Mouse (Mus musculus) heart, adult 8-10 months (tissue): ENCODE results near the gene Piwil1. TPM values are rescaled to one million over a fixed set of nuclear protein-coding genes. Genes with fewer than 3 reads are reported as not detected.

Experiments
- DNase-seq: peaks from one replicate; pipeline ENCODE4 v3.0.0; 2022; ENCODE audit warnings: low spot score
- total RNA-seq, 4 experiments: library from RNA; stranded (reverse); gene quantifications; 2 replicates each; pipeline ENCODE4 v1.2.4; 2022

Gene Piwil1
- not detected for total RNA-seq

DNA sequence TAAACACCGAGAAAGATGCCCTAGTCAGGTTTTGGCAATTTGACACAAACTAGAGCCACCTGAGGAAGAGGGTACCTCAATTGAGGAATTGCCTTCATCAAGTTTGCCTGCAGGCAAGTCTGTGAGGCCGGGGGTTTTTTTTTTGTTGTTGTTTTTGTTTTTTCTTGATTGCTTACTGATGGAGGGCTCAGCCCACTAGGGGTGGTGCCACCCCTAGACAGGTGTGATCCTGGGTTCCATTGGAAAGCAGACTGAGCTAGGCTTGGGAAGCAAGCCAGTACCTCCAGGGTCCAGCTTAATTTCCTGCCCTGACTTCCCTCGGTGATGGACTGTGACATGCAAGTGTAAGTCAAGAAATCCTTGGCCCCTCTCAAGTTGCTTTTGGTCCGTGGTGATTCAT lies at the start of gene Piwil1:
TSS of gene Piwil1 (plus strand) at position 301 of the 400 bp plus-strand sequence.
- DNase-seq, result no peak

DNA sequence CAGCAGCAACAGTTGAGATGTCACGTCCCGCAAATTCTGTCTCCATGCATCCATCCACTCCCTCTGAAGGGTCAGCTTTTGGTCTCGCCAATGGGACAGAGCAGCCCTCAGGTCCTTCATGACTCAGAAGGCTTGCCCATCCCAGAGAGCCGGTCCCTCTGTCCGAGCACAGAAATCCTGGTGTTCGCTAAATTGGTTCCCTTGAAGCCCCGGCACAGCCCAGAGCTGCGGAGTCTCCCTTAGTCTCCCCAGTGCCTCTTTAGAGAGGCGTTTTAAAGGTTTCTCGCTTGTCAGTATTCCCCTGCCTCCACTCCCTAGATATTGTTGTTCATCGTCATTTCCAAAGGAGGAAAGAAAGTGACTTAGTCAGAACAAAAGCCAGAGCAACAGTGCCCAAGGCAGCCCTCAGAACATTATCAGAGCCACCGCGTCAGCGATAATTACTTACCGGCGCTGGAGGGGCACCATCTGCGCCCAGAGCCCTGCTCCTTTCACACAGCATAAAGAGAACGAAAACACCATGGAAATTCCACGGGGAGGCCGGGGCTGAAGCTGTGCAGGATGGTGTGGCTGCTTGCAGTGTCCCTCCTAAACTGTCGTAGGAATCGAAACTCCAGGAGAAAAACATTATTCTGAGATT lies 45.7 kb upstream of the Piwil1 start:
- DNase-seq, result no peak

- DNase-seq, result no peak
Measured at GRCm38 (mm10) chr5:128660101-128660500, 42.2 kb upstream of the Piwil1 start.

- no peak for DNase-seq
Measured at GRCm38 (mm10) chr5:128662881-128663280, 39.4 kb upstream of the Piwil1 start.

GRCm38 (mm10) chr5:128663976-128664375 lies 38.3 kb upstream of the Piwil1 start:
- DNase-seq, result no peak

GRCm38 (mm10) chr5:128665045-128665444 lies 37.3 kb upstream of the Piwil1 start:
- no peak for DNase-seq

DNA sequence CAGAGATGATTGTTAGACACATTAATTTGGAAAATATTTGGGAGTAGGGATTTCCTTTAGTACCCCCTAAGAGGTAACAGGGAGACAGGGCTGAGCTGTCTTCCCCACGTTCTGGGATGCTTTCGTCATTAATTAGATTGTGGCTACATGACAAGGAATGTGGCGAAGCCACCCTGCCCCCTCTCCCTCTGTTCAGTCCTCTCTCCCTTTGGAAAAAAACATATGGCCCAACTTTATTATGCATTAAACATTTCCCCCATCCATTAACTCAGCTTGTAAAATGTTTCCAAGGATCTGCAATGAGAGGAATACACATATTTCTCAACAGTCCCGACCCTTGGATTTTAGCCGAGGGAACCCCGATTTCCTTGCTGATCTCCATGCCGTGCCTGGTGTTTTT lies 35.0 kb upstream of the Piwil1 start:
- DNase-seq, result no peak

GRCm38 (mm10) chr5:128674124-128674523 lies 28.2 kb upstream of the Piwil1 start:
- DNase-seq, result no peak

DNA sequence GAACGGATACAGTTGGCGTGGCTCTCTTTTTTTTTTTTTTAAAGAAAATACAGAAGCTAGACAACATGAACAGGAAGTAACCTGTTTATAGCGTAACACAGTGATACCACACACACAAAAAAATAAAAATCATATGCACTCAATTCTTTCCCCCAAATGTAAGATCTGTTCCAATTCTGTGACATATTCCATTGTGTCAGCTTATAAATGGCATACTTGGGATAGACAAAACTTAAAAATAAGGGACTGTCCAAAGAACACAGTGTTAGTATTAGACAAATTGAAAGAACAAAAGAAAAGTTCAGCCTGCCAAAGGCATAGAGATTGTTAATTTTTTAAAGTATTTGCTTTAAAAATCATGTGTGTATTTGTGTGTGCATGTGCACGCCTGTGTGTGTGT lies 25.0 kb upstream of the Piwil1 start:
- DNase-seq, result no peak

GRCm38 (mm10) chr5:128677861-128678260 lies 24.5 kb upstream of the Piwil1 start:
- DNase-seq, result no peak

- DNase-seq, result no peak
Measured at GRCm38 (mm10) chr5:128681456-128681855, 20.9 kb upstream of the Piwil1 start.

DNA sequence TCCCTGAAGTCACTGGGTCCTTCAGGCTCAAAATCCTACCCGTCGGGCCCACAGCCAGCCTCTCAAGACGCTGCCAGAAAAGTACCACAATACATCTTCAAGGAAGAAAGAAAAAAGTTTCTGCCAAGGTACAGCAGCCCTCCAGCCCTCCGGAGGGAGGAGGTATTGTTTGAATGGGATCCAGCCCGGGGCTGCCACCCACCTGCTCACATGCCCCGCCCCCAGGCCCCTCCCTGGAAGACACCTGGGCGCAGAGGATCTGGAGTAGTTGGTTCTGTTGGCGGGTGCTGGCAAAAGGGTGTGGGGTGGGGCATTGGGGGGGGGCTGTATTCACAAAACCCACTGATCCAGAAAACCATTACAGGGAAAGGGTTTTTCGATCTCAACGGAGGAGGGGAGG lies 18.1 kb upstream of the Piwil1 start:
- DNase-seq, result no peak

- DNase-seq, result no peak
Measured at GRCm38 (mm10) chr5:128684621-128685020, 17.7 kb upstream of the Piwil1 start.

GRCm38 (mm10) chr5:128687139-128687538 lies 15.2 kb upstream of the Piwil1 start:
- DNase-seq, result no peak

GRCm38 (mm10) chr5:128694107-128694506 lies 8.2 kb upstream of the Piwil1 start:
- DNase-seq, result no peak

- DNase-seq, result no peak
Measured at GRCm38 (mm10) chr5:128694611-128695325, 7.6 kb upstream of the Piwil1 start.

GRCm38 (mm10) chr5:128696824-128697223 lies 5.5 kb upstream of the Piwil1 start:
- no peak for DNase-seq

DNA sequence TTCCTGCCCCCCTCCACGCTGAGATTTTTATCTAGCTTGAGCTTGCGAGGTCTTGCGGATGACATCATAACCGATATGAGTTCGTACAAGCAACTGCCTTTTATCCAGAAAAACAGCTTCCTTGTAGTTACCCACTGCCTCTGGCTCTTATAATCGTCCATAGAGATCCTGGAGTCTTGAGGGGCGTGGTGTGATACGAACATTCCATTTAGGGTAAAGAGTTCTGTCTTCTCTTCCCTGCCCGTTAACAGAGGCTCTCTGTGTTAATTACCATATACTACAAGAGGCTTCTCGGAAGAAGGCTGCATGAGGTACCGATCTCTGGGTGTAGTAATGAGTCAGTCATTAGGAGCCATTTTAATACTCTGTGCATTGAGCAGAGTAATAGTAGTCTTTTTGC lies 1.6 kb upstream of the Piwil1 start:
- no peak for DNase-seq

- no peak for DNase-seq
Measured at GRCm38 (mm10) chr5:128703688-128704087, 1.4 kb downstream of the Piwil1 start.

GRCm38 (mm10) chr5:128704134-128704904 lies 2.0 kb downstream of the Piwil1 start:
- DNase-seq, result no peak

DNA sequence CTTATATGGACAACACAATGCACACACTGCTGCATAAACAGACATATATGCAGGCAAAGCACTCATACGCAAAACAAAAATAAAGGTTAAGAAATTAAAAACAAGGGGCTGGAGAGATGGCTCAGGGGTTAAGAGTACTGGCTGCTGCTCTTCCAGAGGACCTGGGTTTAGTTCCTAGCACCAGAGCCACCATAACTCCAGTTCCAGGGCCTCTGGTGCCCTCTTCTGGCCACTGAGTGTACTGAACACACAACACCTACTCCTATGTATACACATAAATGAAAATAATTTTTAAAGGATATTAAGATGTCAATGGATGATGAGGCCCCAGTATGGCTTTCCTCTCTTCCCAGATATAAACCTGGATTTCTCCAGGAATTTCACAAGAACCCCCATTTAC lies 4.1 kb downstream of the Piwil1 start:
- DNase-seq, result no peak

DNA sequence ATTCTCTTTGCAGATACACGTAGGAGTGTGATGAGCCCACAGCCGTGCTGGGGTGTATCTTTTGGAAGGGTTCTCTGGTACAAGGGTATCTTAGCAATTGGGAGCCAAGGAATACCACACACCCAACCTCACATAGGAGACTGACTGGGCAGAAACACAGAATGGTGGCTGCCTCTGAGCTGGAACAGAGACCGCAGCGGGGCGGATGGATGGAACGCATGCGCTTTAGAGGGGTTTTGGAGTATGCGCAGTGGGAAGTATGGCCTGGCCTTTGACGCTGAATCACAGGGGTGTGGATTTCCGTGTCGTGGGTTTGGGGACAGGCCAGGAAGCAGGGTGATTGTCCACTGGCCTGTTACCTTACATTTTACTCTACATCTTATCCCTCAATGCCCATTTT lies 4.9 kb downstream of the Piwil1 start:
- DNase-seq, result no peak

DNA sequence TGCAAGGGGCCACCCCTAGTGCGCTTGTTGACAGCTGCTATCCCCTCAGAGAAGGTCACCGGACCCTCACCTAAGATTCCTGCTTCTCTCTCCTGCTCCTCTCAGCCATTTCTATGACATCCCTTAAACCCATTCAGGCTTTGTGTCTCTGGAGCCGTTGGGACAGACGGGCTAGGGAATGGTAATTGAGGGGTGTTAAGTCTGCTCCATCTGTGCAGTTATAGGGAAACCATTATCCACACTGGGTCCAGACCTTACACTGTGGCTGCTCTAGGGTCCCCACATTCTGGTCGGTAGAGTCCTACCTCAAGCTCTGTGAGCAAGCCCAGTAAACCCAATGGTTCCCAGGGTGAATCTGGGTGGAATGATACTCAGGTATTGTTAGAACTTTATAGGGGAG lies 6.6 kb downstream of the Piwil1 start:
- DNase-seq, result no peak
